Mouse (Mus musculus) embryonic fibroblast, embryonic 13.5 days (primary cell): Measurements from ENCODE around the gene Nudt22. TPM values are rescaled to one million over a fixed set of nuclear protein-coding genes. Genes with fewer than 3 reads are reported as not detected.
"Not testable (repeated sequence)": the region's sequence is repeated elsewhere in the genome, so short reads cannot be mapped to it uniquely, and the experiment has no call there.

Experiments
- H3K27ac ChIP-seq: 2 replicates; pipeline ENCODE4 v1.5.1; 2012; ENCODE audit warnings: low read length, control low read depth, inconsistent platforms; ENCODE audit not compliant: insufficient read depth
- H3K4me1 ChIP-seq: 2 replicates; pipeline ENCODE4 v1.6.1; 2011; ENCODE audit warnings: low read length; ENCODE audit not compliant: control insufficient read depth, insufficient read depth
- H3K4me3 ChIP-seq: 2 replicates; pipeline ENCODE4 v1.5.1; 2011; ENCODE audit warnings: mild to moderate bottlenecking, control low read depth, low read length; ENCODE audit not compliant: insufficient read depth
- CTCF ChIP-seq: IDR thresholded peaks from 2 replicates; pipeline ENCODE4 v1.5.1; 2011; ENCODE audit warnings: mild to moderate bottlenecking, control low read depth, low read length, moderate library complexity, borderline replicate concordance; ENCODE audit not compliant: insufficient read depth
- POLR2A ChIP-seq: IDR thresholded peaks from 2 replicates; pipeline ENCODE4 v1.6.1; 2011; ENCODE audit warnings: low read depth, mild to moderate bottlenecking, control low read depth, low read length, moderate library complexity
- polyA plus RNA-seq: library from polyadenylated mRNA; stranded (reverse); fragments of >200 nt; gene quantifications from 2 replicates; pipeline ENCODE4 v1.2.4, GENCODE M21; 2011; ENCODE audit warnings: low read depth; ENCODE audit not compliant: missing spikeins, insufficient read length

The Nudt22 gene
- polyA plus RNA-seq, 1 experiment = 11.4 TPM

DNA sequence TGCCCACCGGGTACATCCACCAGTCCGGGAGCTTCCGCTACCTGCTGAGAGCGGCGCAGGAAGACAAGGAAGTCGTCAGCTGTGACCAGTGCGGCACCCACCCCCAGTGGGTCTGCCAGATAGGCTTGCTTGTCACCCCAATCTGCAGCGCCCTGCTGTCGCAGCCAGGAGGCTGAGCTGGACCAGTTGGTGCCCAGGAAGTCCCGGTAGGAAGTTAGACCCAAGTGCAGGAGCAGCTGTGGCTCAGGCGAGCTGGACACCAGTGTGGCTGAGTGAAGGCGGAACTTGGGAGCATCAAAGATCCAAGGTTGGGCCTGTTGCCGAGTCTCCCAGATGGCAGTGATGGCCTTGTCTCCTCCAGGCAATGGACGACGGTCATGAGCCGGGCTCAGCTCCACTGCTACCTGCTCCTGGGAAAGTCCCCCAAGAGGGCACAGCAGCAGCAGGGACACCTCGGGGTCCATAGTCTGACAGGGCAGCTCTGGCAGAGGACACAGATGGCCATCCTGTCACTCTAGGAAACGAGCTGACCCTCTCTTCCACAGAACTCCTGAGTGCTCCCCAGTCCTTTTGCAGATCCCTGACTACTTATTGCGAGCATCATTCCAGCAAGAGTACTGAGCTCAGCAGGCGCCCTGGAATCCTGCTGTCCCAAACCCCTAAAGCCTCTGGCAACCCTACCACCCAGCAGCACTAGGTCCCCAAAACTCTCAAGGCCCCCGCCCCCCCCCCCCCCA lies 494 bp downstream of the Nudt22 start:
- Histone ChIP-seq H3K4me1 (no peaks in the 10 kb centered on the region; the same call in 1 of the 2 replicates), H3K4me3 (peak overlapping the region; percentile 52), H3K27ac (no peak overlapping the region)
- TF ChIP-seq CTCF (no peak), POLR2A (no peak)

DNA sequence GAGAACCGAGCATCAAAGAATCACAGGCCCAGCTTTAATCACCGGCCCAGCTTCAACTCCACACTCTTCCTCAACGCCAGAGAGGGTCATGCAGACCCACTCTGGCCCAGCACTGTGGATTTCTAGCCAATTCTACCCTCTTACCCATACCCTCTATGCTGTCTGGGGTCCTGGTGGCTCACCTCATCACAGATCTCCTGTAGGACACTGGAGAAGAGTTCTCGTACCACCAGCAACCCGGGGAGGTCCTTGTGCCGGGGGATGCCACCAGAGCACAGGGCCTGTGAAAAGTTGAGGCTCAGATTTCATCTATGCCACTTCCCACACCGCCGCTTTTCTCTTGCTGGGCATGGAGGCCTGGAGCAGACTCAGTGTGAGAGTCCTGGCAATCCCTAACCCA lies 1.4 kb downstream of the Nudt22 start:
- no peaks in the 10 kb centered on the region; the same call in 1 of the 2 replicates for H3K4me1 ChIP-seq
- H3K4me3 ChIP-seq = no peak overlapping the region
- no peak for TF ChIP-seq CTCF
- no peak for TF ChIP-seq POLR2A
- H3K27ac ChIP-seq = no peak overlapping the region

DNA sequence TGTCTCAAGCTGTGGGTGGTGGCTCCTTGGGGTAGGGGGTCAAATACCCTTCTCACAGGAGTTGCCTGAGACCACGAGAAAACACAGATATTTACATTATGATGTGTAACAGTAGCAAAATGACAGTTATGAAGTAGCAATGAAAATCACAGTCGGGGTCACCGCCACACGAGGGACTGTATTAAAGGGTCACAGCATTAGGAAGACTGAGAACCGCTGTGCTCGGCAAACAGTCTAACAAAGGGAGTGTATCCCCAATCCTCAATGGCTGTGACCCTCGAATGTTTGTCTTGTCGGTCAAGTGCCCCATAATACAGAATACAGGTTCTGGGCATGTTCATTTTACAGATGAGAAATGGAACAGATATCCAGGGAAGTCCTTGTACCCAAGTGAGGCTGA lies 1.9 kb downstream of the Nudt22 start:
- TF ChIP-seq POLR2A (no peak), CTCF (no peak)
- peak overlapping the region; percentile 32; the same call in 1 of the 2 replicates for H3K27ac ChIP-seq
- no peak overlapping the region for H3K4me3 ChIP-seq
- H3K4me1 ChIP-seq = no peaks in the 10 kb centered on the region; the same call in 1 of the 2 replicates

DNA sequence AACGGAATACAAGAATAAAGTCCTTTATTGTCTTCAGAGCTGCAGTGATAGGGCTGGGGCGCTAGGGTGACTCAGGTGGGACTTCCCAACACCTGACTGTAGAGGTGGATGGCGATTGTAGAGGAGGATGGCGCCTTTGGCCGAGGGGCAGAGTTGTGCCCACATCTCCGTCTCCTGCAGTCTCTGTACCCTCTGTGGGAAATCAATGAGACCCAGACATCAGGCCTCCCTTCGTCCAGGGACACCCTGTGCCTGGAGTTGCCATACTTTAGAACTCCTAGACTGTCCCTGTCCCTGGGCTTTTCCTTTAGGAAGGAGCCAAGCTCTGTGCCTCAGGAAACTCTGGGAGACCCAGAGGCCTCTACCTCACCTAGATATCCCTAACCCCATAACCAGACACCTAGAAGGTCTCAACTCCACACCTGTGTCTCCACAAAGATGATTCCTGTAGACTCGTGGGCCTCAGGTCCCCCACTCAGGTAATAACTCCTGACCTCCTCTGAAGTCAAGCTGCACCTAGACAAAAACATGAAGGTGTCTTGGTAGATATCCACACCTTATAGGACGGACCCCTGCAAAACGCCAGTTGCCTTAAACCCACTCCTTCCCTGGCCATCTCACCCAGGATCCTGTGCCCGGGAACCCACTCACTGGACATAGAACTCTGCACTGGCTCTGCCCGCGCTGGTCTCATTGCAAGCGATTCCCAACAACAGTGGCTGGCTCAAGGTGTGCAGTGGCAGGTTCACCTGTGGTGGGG lies 2.7 kb downstream of the Nudt22 start:
- no peaks in the 10 kb centered on the region; the same call in 1 of the 2 replicates for H3K4me1 ChIP-seq
- no peak overlapping the region for H3K27ac ChIP-seq
- H3K4me3 ChIP-seq = peak overlapping the region; percentile 63
- TF ChIP-seq CTCF = no peak
- no peak for TF ChIP-seq POLR2A

DNA sequence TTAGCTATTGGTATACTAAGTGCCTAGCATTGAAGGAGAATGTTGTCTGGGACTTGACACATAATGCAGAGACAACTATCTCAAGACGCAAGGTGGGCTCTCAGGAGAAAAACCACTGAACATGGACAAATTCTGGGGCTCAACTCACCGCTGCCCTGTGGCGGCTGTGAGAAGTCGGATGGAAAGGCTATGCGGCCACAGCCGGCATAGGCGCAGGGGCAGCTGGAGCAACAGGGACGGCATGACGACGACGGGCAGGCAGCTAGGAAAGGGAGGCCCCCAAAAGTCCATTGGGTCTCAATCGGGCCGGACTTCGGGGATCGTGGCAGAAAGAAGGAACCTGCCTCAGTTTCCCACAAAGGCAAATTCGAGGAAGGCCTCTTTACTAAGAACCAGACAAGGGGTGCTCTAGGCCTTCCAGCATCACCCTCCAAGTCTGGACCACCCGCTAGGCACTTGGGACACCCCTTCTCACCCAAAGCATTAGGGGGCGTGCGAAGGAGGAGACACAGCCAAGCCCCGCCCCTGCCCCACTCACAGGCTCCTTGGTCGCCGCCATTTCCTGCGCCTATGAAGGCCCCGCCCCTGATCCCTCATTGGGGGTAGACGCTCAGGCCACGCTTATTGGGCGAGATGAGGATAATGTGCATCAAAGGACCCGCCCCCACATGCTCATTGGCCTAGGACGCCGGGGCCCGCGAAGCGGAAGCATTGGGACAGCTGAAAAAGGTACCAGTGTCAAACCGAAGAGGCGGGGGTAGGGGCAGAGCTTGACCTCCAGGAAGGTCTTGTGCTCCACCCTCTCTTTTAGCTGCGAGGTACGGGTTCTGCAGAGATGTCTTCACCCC lies 3.7 kb downstream of the Nudt22 start, which contains the start of gene Dnajc4:
TSS of gene Dnajc4 (minus strand) at position 562 of the 848 bp plus-strand sequence.
- no peak for TF ChIP-seq CTCF
- peak; percentile 18 for TF ChIP-seq POLR2A
- H3K4me3 ChIP-seq = peak within 1 kb of the TSS; percentile 63
- no peak within 1 kb of the TSS for H3K27ac ChIP-seq
- H3K4me1 ChIP-seq = no peaks in the 10 kb centered on the region; the same call in 1 of the 2 replicates

DNA sequence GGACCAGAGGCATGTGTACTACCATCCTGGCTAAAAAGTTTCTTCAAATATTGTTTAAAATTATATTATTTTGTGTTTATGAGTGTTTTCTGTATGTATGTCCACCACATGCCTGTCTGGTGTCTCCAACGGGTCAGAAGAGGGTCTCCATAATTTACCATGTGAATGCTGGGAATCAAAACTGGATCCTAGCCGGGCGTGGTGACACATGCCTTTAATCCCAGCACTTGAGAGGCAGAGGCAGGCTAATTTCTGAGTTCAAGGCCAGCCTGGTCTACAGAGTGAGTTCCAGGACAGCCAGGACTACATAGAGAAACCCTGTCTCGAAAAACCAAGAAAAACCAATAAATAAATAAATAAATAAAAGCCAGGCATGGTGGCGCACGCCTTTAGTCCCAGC lies 4.8 kb downstream of the Nudt22 start:
- H3K4me3 ChIP-seq, H3K4me1 ChIP-seq, H3K27ac ChIP-seq: not testable (repeated sequence)

DNA sequence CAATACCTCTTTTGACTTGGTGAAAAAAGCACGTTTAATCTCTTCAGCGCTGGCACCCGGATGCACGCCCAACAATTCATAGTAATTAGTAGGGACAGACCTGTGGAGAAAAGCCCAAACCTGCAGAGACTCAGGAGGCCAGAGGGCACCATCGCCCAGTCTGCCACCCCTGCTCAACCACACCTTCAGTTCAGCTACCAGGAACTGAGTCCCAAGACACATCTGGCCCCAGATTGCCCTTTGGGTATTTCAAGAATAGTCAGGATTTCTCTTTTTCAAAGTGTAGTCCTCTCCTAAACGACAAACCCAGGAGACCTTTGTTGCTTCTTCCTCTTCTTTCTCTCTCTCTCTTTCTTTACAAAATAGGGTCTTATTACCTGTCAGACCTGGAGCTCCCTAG lies 5.2 kb downstream of the Nudt22 start:
- no peak for TF ChIP-seq POLR2A
- no peak for TF ChIP-seq CTCF
- Histone ChIP-seq H3K4me3 (no peak overlapping the region), H3K27ac (no peak overlapping the region), H3K4me1 (peaks cover 4% of the 10 kb centered on the region; the same call in 1 of the 2 replicates)

DNA sequence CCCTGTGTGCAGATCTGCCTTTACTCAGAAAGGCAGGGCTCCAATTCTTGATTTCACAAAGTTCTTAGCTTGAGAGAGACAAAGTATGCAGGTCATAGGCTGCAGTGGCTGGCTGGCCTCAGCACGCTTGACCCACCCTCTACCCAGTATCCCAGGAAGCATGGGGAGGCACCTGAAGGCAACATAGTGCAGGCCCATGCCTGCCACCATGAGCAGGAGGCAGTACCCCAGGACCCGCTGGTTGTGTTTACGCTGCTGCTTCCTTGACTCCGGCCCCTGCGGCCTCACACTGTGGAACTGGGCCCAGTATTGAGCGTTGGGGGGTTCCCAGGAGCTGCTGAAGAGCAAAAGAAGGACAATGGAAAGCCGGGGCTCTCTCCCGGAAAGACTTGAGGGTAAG lies 6.7 kb downstream of the Nudt22 start:
- peaks cover 4% of the 10 kb centered on the region; the same call in 1 of the 2 replicates for H3K4me1 ChIP-seq
- no peak overlapping the region for H3K4me3 ChIP-seq
- TF ChIP-seq POLR2A (no peak), CTCF (no peak)
- H3K27ac ChIP-seq = no peak overlapping the region

DNA sequence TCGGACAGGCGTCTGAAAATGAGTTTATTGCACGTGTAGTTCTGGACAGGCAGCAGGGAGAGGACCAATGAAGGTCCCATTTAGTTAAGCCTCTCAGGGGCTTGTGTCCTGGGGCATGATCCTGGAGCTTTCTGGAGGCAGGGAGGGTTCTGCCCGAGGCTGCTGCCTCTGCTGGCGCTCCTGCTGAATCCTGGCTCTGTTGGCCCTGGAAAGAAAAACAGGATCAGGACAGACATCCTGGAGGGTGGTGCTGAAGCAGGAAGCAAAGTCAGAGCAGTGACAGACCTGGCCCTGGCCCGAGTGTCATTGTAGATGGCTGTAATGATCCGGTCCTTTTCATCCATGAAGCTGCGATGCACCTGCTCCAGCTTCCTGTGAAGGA lies 8.0 kb downstream of the Nudt22 start:
- TF ChIP-seq POLR2A (no peak; the same call in 1 of the 2 replicates), CTCF (no peak)
- H3K4me1 ChIP-seq = peaks cover 4% of the 10 kb centered on the region; the same call in 1 of the 2 replicates
- no peak overlapping the region for H3K27ac ChIP-seq
- H3K4me3 ChIP-seq = peak overlapping the region; percentile 57
